Mouse (Mus musculus) hindbrain, embryonic 14.5 days (tissue): ENCODE measurements around the gene Serhl. TPM values are rescaled to one million over a fixed set of nuclear protein-coding genes. Genes with fewer than 3 reads are reported as not detected.
A peak's percentile ranks its signal among the peaks of the same experiment; 100 is the strongest.

Source experiments
- ATAC-seq: fragments of 200-750 bp; cut with Nextera tagmentation; 2 replicates; pipeline ENCODE4 v1.8.0; 2017; ENCODE audit warnings: moderate number of reproducible peaks, mild to moderate bottlenecking, moderate TSS enrichment, moderate library complexity; ENCODE audit not compliant: low FRiP score
- DNase-seq: peaks from one replicate; pipeline ENCODE4 v3.0.0-alpha.2; 2015; ENCODE audit warnings: low spot score
- H3K27ac ChIP-seq: fragments of 300-500 bp; sonication (generic); 2 replicates; pipeline ENCODE4 v1.5.1; 2014; ENCODE audit warnings: mild to moderate bottlenecking, moderate library complexity
- H3K27me3 ChIP-seq: fragments of 300-500 bp; sonication (generic); 2 replicates; pipeline ENCODE4 v1.6.1; 2014; ENCODE audit warnings: mild to moderate bottlenecking, low read length, mixed read lengths; ENCODE audit not compliant: control insufficient read depth, insufficient read depth
- H3K36me3 ChIP-seq: fragments of 300-500 bp; sonication (generic); replicated peaks from 2 replicates; pipeline ENCODE4 v1.6.1; 2014; ENCODE audit not compliant: control insufficient read depth, insufficient read depth
- H3K4me1 ChIP-seq: fragments of 300-500 bp; sonication (generic); replicated peaks from 2 replicates; pipeline ENCODE4 v1.6.1; 2014; ENCODE audit warnings: antibody characterized with exemption, low read length, mixed read lengths; ENCODE audit not compliant: control insufficient read depth, insufficient read depth
- H3K4me2 ChIP-seq: fragments of 300-500 bp; sonication (generic); replicated peaks from 2 replicates; pipeline ENCODE4 v1.6.1; 2014; ENCODE audit warnings: mild to moderate bottlenecking, moderate library complexity
- H3K4me3 ChIP-seq: fragments of 300-500 bp; sonication (generic); replicated peaks from 2 replicates; pipeline ENCODE4 v1.5.1; 2014; ENCODE audit warnings: mild to moderate bottlenecking, low read length
- H3K9ac ChIP-seq: fragments of 300-500 bp; sonication (generic); 2 replicates; pipeline ENCODE4 v1.6.1; 2014
- H3K9me3 ChIP-seq: fragments of 300-500 bp; sonication (generic); 2 replicates; pipeline ENCODE4 v1.6.1; 2016; ENCODE audit warnings: low read length; ENCODE audit not compliant: control insufficient read depth
- WGBS: fragments of 180-500 bp; shearing (Covaris S2); extraction: QIAGEN DNeasy Blood & Tissue Kit; methylation state at CpG from one replicate; pipeline ENCODE4 v1.1.7; 2014; 5-methylcytosine and 5-hydroxymethylcytosine counted together
- polyA plus RNA-seq: library from polyadenylated mRNA; unstranded; fragments of >200 nt; fragmentation: Nextera tagmentation; extraction: Ambion mirVana; gene quantifications from 2 replicates; pipeline ENCODE4 v1.2.1, GENCODE M21; 2014

The Serhl gene
- polyA plus RNA-seq, 1 experiment from 2014 or later, result 31.4 TPM

- H3K9me3 ChIP-seq, result no peaks in the 10 kb centered on the region
- H3K9ac ChIP-seq, result no peak overlapping the region
- no peaks in the 10 kb centered on the region; the same call in 1 of the 2 replicates for H3K4me1 ChIP-seq
- ATAC-seq, result no peak
- H3K4me3 ChIP-seq, result no peak overlapping the region
- peaks cover 16% of the 10 kb centered on the region for H3K36me3 ChIP-seq
- DNase-seq, result no peak
- no peaks in the 10 kb centered on the region for H3K27me3 ChIP-seq
- no peak overlapping the region for H3K4me2 ChIP-seq
- H3K27ac ChIP-seq, result no peak overlapping the region
- WGBS, result 76% methylated on average over 7 of the region's 7 CpGs
These were observed 22.6 kb downstream of the Serhl start for GRCm38 (mm10) chr15:83111874-83112273.

GRCm38 (mm10) chr15:83112898-83113297, 23.6 kb downstream of the Serhl start:
- DNase-seq (peak; percentile 62), ATAC-seq (peak; percentile 49; the same call in 1 of the 2 replicates)
- Histone ChIP-seq H3K9me3 (no peaks in the 10 kb centered on the region), H3K4me2 (no peak overlapping the region), H3K36me3 (peaks cover 26% of the 10 kb centered on the region), H3K4me1 (no peaks in the 10 kb centered on the region; the same call in 1 of the 2 replicates), H3K27ac (no peak overlapping the region), H3K9ac (0 out of 2 replicates have a peak overlapping the region, but pooled peaks have one; percentile 19), H3K27me3 (no peaks in the 10 kb centered on the region), H3K4me3 (no peak overlapping the region)
- WGBS, result 9% methylated on average over 9 of the region's 11 CpGs

- H3K4me2 ChIP-seq, result no peak overlapping the region
- H3K4me1 ChIP-seq, result peaks cover 3% of the 10 kb centered on the region
- no peaks in the 10 kb centered on the region for H3K9me3 ChIP-seq
- no peak for ATAC-seq
- 62% methylated on average over 9 of the region's 9 CpGs for WGBS
- no peak overlapping the region for H3K4me3 ChIP-seq
- peaks cover 37% of the 10 kb centered on the region for H3K36me3 ChIP-seq
- H3K27ac ChIP-seq, result no peak overlapping the region
- no peak for DNase-seq
- H3K9ac ChIP-seq, result no peak overlapping the region
- no peaks in the 10 kb centered on the region for H3K27me3 ChIP-seq
These were observed 24.8 kb downstream of the Serhl start for GRCm38 (mm10) chr15:83114106-83114505.

- H3K27ac ChIP-seq, result no peak overlapping the region
- WGBS, result 39% methylated on average over 6 of the region's 6 CpGs
- no peak for DNase-seq
These were observed 25.8 kb downstream of the Serhl start for GRCm38 (mm10) chr15:83115071-83115470.

DNA sequence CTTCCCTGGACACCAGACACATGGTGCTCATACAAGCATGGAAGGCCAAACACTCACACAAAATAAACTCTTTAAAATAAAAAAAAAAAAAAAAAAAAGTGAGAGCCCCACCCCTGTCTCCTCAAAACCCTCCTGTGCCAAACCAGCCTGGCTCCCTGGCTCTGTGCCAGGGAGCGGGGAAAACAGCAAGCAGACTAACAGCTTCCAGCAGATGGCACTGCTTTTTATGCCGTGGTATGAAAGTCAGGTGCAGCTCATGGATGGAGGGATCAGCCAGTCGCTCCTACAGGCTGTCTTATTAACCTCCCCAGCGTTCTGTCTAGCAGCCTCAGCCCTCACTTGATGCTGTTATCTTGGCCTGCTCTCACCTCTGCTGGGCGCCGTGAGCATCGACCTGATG, 29.1 kb downstream of the Serhl start:
- Histone ChIP-seq H3K9ac (no peak overlapping the region), H3K4me1 (peaks cover 11% of the 10 kb centered on the region), H3K4me2 (no peak overlapping the region), H3K27me3 (no peaks in the 10 kb centered on the region), H3K27ac (no peak overlapping the region), H3K4me3 (no peak overlapping the region), H3K36me3 (peaks cover 42% of the 10 kb centered on the region), H3K9me3 (no peaks in the 10 kb centered on the region)
- no peak for ATAC-seq
- 61% methylated on average over 7 of the region's 7 CpGs for WGBS
- peak; percentile 76 for DNase-seq

More at GRCm38 (mm10) chr15:83115071-83115470, 25.8 kb downstream of the Serhl start:
- Histone ChIP-seq H3K4me2 (no peak overlapping the region), H3K27me3 (no peaks in the 10 kb centered on the region), H3K4me3 (no peak overlapping the region), H3K9me3 (no peaks in the 10 kb centered on the region), H3K36me3 (peaks cover 42% of the 10 kb centered on the region), H3K9ac (no peak overlapping the region), H3K4me1 (peaks cover 3% of the 10 kb centered on the region)
- no peak for ATAC-seq

GRCm38 (mm10) chr15:83121709-83122565, 32.6 kb downstream of the Serhl start:
- peak; percentile 60 for DNase-seq
- peaks cover 11% of the 10 kb centered on the region for H3K4me1 ChIP-seq
- no peaks in the 10 kb centered on the region for H3K27me3 ChIP-seq
- H3K9ac ChIP-seq, result peak overlapping the region; percentile 77
- H3K36me3 ChIP-seq, result peaks cover 43% of the 10 kb centered on the region
- peak overlapping the region; percentile 89 for H3K4me3 ChIP-seq
- H3K4me2 ChIP-seq, result peak overlapping the region; percentile 75
- H3K27ac ChIP-seq, result peak overlapping the region; percentile 88
- H3K9me3 ChIP-seq, result no peaks in the 10 kb centered on the region
- WGBS, result 3% methylated on average over 42 of the region's 43 CpGs
- peak; percentile 43 for ATAC-seq

DNA sequence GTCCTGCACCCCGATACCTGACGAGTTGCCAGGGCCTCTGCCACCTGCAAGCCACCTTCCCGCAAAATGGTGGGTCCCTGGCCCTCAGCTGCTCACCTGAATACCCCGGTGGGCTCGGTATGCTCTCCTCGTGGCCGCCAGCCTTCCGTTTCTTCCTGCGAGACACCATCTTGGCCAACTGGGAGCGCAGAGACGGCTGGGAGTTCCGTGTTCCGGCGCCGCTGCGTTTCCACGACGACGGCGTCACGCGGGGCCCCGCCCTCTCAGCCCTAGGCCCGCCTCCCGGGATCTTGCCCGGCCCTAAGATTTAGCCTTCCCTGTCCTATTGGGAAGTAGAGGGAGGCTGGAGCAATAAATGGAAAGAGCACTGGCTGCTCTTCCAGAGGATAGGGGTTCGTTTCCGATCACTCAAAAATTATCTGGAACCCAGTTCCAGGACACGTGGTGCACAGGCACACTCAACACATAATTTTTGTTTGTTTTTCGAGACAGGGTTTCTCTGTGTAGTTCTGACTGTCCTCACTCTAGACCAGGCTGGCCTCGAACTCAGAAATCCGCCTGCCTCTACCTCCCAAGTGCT, 33.4 kb downstream of the Serhl start, which contains the start of gene Rrp7a:
Gene Rrp7a, minus strand, starts transcription at position 236 of the 580 bp plus-strand sequence.
- Histone ChIP-seq H3K4me1 (peaks cover 11% of the 10 kb centered on the region), H3K4me2 (peak within 1 kb of the TSS; percentile 75), H3K27me3 (no peaks in the 10 kb centered on the region), H3K27ac (peak within 1 kb of the TSS; percentile 88), H3K9ac (peak within 1 kb of the TSS; percentile 77), H3K36me3 (peaks cover 43% of the 10 kb centered on the region), H3K9me3 (no peaks in the 10 kb centered on the region), H3K4me3 (peak within 1 kb of the TSS; percentile 89)
- peak; percentile 89 for ATAC-seq
- DNase-seq, result peak; percentile 86
- WGBS, result 10% methylated on average over 32 of the region's 32 CpGs

DNA sequence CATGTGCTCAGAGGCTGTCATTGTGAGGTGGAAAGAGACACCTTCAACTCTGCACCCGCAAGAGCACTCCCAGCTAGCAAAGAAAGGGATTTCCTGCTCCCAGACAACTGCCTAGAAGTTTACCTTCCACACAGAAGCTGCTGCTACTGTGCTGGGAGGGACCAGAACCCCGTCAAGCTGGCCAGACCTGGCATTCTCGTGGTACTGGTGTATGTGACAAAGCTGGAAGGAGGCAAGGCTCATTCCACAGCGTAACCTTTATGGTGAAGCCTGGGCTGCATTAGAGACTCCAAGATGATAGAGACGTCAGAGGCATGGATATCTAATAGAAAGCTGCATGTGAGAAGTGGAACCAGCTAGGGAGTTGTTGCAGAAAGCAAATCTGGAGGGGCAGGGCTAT, 35.3 kb downstream of the Serhl start:
- no peak for ATAC-seq
- WGBS, result 68% methylated on average over 5 of the region's 5 CpGs
- peaks cover 44% of the 10 kb centered on the region for H3K36me3 ChIP-seq

GRCm38 (mm10) chr15:83126582-83126981, 37.3 kb downstream of the Serhl start:
- Histone ChIP-seq H3K4me1 (peaks cover 1% of the 10 kb centered on the region; the same call in 1 of the 2 replicates), H3K4me3 (no peak overlapping the region), H3K36me3 (peaks cover 64% of the 10 kb centered on the region), H3K27me3 (no peaks in the 10 kb centered on the region), H3K4me2 (no peak overlapping the region), H3K27ac (no peak overlapping the region), H3K9ac (no peak overlapping the region), H3K9me3 (no peaks in the 10 kb centered on the region)
- DNase-seq, result no peak
- 74% methylated on average over 9 of the region's 9 CpGs for WGBS
- no peak for ATAC-seq

More for the DNA sequence above, 35.3 kb downstream of the Serhl start:
- H3K27me3 ChIP-seq, result no peaks in the 10 kb centered on the region
- H3K9me3 ChIP-seq, result no peaks in the 10 kb centered on the region
- no peak for DNase-seq
- H3K4me2 ChIP-seq, result no peak overlapping the region
- no peak overlapping the region for H3K4me3 ChIP-seq
- H3K9ac ChIP-seq, result no peak overlapping the region
- H3K27ac ChIP-seq, result no peak overlapping the region
- peaks cover 8% of the 10 kb centered on the region for H3K4me1 ChIP-seq
